ENCODE assay signal across 15 mouse cellular contexts in genomic region chrX:83117198-83117597, GRCm38 (mm10).
A peak's percentile ranks its signal among the peaks of the same experiment; 100 is the strongest.
DNase-seq lines count a peak whose midpoint lies in the region; ATAC-seq and TF ChIP-seq lines count a peak whose summit lies in the region.
"Had no signal": no experiment of that assay in that cellular context is flagged by ENCODE, and none has a peak within 500 bp of the region (broad histone marks: within the 10 kb centered on the region; RNA-seq: fewer than 3 reads in every experiment).

No protein-coding gene starts in this region.

- TF ChIP-seq CTCF in lung, embryonic 14.5 days (IDR thresholded peaks at IDR 0.05; ENCODE audit: low read depth) = no peak

- no peak overlapping the region for H3K9ac ChIP-seq in forebrain, embryonic 11.5 days (ENCODE audit: low read length)
- no peak overlapping the region for H3K9ac ChIP-seq in lung, embryonic 14.5 days
- H3K9ac ChIP-seq: embryonic facial prominence, embryonic 15.5 days; intestine, embryonic 15.5 days; neural tube, embryonic 15.5 days had no signal

- DNase-seq in forebrain, embryonic 11.5 days (ENCODE audit: low spot score) = no peak
- no peak for DNase-seq in forebrain, embryonic 10.5 days (ENCODE audit: extremely low spot score, low spot score)
- peak; percentile 51 for DNase-seq in lung, embryonic 14.5 days
- DNase-seq in lung, postnatal 4 days = no peak
- peak; percentile 2 for DNase-seq in right cerebral cortex, postnatal 4 days
- DNase-seq in right cerebral cortex, postnatal 36 days (ENCODE audit: low spot score in 2 of 2) = no peak
- peak; percentile 2 for DNase-seq in retina, embryonic 14.5 days (ENCODE audit: low spot score)
- no peak for DNase-seq in spleen, postnatal 10 days (ENCODE audit: low spot score in 2 of 2)
- DNase-seq: adrenal gland, postnatal 36 days; cerebellum, postnatal 36 days; gastrocnemius, postnatal 36 days had no signal

- H3K4me1 ChIP-seq in forebrain, embryonic 11.5 days (replicated peaks; ENCODE audit: control insufficient read depth, insufficient read depth, low read length) = no peaks in the 10 kb centered on the region
- H3K4me1 ChIP-seq in forebrain, embryonic 10.5 days = no peaks in the 10 kb centered on the region
- no peaks in the 10 kb centered on the region for H3K4me1 ChIP-seq in lung, embryonic 14.5 days (ENCODE audit: insufficient read depth)
- H3K4me1 ChIP-seq: embryonic facial prominence, embryonic 15.5 days; intestine, embryonic 15.5 days; neural tube, embryonic 15.5 days had no signal

- no peaks in the 10 kb centered on the region for H3K9me3 ChIP-seq in forebrain, embryonic 11.5 days (ENCODE audit: control insufficient read depth, low read length)
- no peaks in the 10 kb centered on the region for H3K9me3 ChIP-seq in forebrain, embryonic 10.5 days
- H3K9me3 ChIP-seq in lung, embryonic 14.5 days (ENCODE audit: low read depth, low read length) = no peaks in the 10 kb centered on the region
- H3K9me3 ChIP-seq: embryonic facial prominence, embryonic 15.5 days; intestine, embryonic 15.5 days; neural tube, embryonic 15.5 days had no signal

- ATAC-seq in forebrain, embryonic 11.5 days (replicated peaks; ENCODE audit: low FRiP score) = 0 out of 2 replicates have a peak, but pooled peaks have one; percentile 53
- peak; percentile 49; the same call in 1 of the 2 replicates for ATAC-seq in lung, embryonic 14.5 days (ENCODE audit: insufficient read depth)
- ATAC-seq: intestine, embryonic 15.5 days had no signal

- H3K36me3 ChIP-seq in forebrain, embryonic 11.5 days (ENCODE audit: control insufficient read depth, insufficient read depth, low read length) = no peaks in the 10 kb centered on the region
- H3K36me3 ChIP-seq in forebrain, embryonic 10.5 days (replicated peaks) = no peaks in the 10 kb centered on the region
- no peaks in the 10 kb centered on the region for H3K36me3 ChIP-seq in lung, embryonic 14.5 days (ENCODE audit: insufficient read depth)
- H3K36me3 ChIP-seq: embryonic facial prominence, embryonic 15.5 days; intestine, embryonic 15.5 days; neural tube, embryonic 15.5 days had no signal

- H3K27ac ChIP-seq in forebrain, embryonic 11.5 days (ENCODE audit: low read depth, low read length) = no peak overlapping the region
- no peak overlapping the region for H3K27ac ChIP-seq in forebrain, embryonic 10.5 days
- peak overlapping the region; percentile 24; the same call in 1 of the 2 replicates for H3K27ac ChIP-seq in lung, embryonic 14.5 days (ENCODE audit: low read depth)
- H3K27ac ChIP-seq: embryonic facial prominence, embryonic 15.5 days; intestine, embryonic 15.5 days; neural tube, embryonic 15.5 days had no signal

- H3K4me2 ChIP-seq in forebrain, embryonic 11.5 days (ENCODE audit: low read depth, low read length, severe bottlenecking) = no peak overlapping the region
- no peak overlapping the region for H3K4me2 ChIP-seq in lung, embryonic 14.5 days
- H3K4me2 ChIP-seq: embryonic facial prominence, embryonic 15.5 days; heart, embryonic 11.5 days; intestine, embryonic 15.5 days; neural tube, embryonic 15.5 days had no signal

- H3K27me3 ChIP-seq in forebrain, embryonic 11.5 days (ENCODE audit: control insufficient read depth, insufficient read depth, low read length) = no peaks in the 10 kb centered on the region
- H3K27me3 ChIP-seq in forebrain, embryonic 10.5 days (ENCODE audit: poor library complexity, severe bottlenecking) = no peaks in the 10 kb centered on the region
- no peaks in the 10 kb centered on the region for H3K27me3 ChIP-seq in lung, embryonic 14.5 days (ENCODE audit: insufficient read depth, low read length)
- H3K27me3 ChIP-seq: embryonic facial prominence, embryonic 15.5 days; intestine, embryonic 15.5 days; neural tube, embryonic 15.5 days had no signal

- WGBS in forebrain, embryonic 11.5 days = 64% methylated on average over 2 of the region's 2 CpGs
- 83% methylated on average over 2 of the region's 2 CpGs for WGBS in forebrain, embryonic 10.5 days
- 52% methylated on average over 2 of the region's 2 CpGs for WGBS in lung, embryonic 14.5 days

- H3K4me3 ChIP-seq in forebrain, embryonic 11.5 days (ENCODE audit: low read depth, low read length) = no peak overlapping the region
- no peak overlapping the region for H3K4me3 ChIP-seq in forebrain, embryonic 10.5 days
- H3K4me3 ChIP-seq in lung, embryonic 14.5 days (ENCODE audit: low read depth, low read length) = no peak overlapping the region
- H3K4me3 ChIP-seq: embryonic facial prominence, embryonic 15.5 days; intestine, embryonic 15.5 days; neural tube, embryonic 15.5 days had no signal

Comparison
In these comparisons a context has a peak if more than half of its experiments do, and no peak if none do; other contexts are left out.
1. DNase-seq: peak in lung, embryonic 14.5 days (single experiment), right cerebral cortex, postnatal 4 days (single experiment) and retina, embryonic 14.5 days (single experiment); none in forebrain, embryonic 11.5 days (single experiment), forebrain, embryonic 10.5 days (single experiment), lung, postnatal 4 days (0 of 2), right cerebral cortex, postnatal 36 days (0 of 2) and spleen, postnatal 10 days (0 of 2).